Mouse (Mus musculus): ENCODE results near the gene Mettl7b. TPM values are rescaled to one million over a fixed set of nuclear protein-coding genes. Genes with fewer than 3 reads are reported as not detected.
"Not testable (repeated sequence)": the region's sequence is repeated elsewhere in the genome, so short reads cannot be mapped to it uniquely, and the experiment has no call there.

The Mettl7b gene
- not detected for total RNA-seq (2021)

- DNase-seq (ENCODE audit: low spot score in 2 of 2) = no peak
- intact Hi-C loops (cut with DNase I) = no loop called here
Observed at GRCm38 (mm10) chr10:128960590-128961584, at the start of gene Mettl7b. TSS of gene Mettl7b (minus strand) at chr10:128960988.

GRCm38 (mm10) chr10:129010288-129010841 lies 49.6 kb upstream of the Mettl7b start, which contains the start of gene Olfr763:
TSS of gene Olfr763 (plus strand) at chr10:129010791.
- DNase-seq (ENCODE audit: low spot score in 2 of 2) = no peak
- intact Hi-C loops (cut with DNase I) = no loop called here

GRCm38 (mm10) chr10:129004032-129004920 lies 43.5 kb upstream of the Mettl7b start:
- DNase-seq (ENCODE audit: low spot score in 2 of 2) = no peak
- intact Hi-C loops (cut with DNase I) = no loop called here

- intact Hi-C loops (cut with DNase I) = no loop called here
- no peak for DNase-seq (ENCODE audit: low spot score in 2 of 2)
Observed at GRCm38 (mm10) chr10:128996523-128997040, 35.8 kb upstream of the Mettl7b start.

- DNase-seq (ENCODE audit: low spot score in 2 of 2) = no peak
- intact Hi-C loops (cut with DNase I) = no loop called here
Observed at GRCm38 (mm10) chr10:128995796-128996195, 35.0 kb upstream of the Mettl7b start.

GRCm38 (mm10) chr10:128990994-128991393 lies 30.2 kb upstream of the Mettl7b start:
- intact Hi-C loops (cut with DNase I) = no loop called here
- no peak for DNase-seq (ENCODE audit: low spot score in 2 of 2)

GRCm38 (mm10) chr10:128990129-128990850 lies 29.5 kb upstream of the Mettl7b start:
- intact Hi-C loops (cut with DNase I); DNase-seq (ENCODE audit: low spot score in 2 of 2): not testable (repeated sequence)

GRCm38 (mm10) chr10:128989131-128989530 lies 28.3 kb upstream of the Mettl7b start, which contains the start of gene Olfr9:
TSS of gene Olfr9 (plus strand) at chr10:128989431.
- intact Hi-C loops (cut with DNase I); DNase-seq (ENCODE audit: low spot score in 2 of 2): not testable (repeated sequence)

- intact Hi-C loops (cut with DNase I) = no loop called here
- DNase-seq (ENCODE audit: low spot score in 2 of 2) = no peak
Observed at GRCm38 (mm10) chr10:128980644-128981365, 20.0 kb upstream of the Mettl7b start.

GRCm38 (mm10) chr10:128977522-128978114 lies 16.8 kb upstream of the Mettl7b start:
- intact Hi-C loops (cut with DNase I) = loop anchor here (5.0 kb wide), 2 partner anchors 80 to 130 kb away; no protein-coding TSS in a partner anchor
- DNase-seq (ENCODE audit: low spot score in 2 of 2) = peak; percentile 40 to 58

GRCm38 (mm10) chr10:128976395-128976794 lies 15.6 kb upstream of the Mettl7b start:
- intact Hi-C loops (cut with DNase I) = loop anchor here (5.0 kb wide), 2 partner anchors 79 to 129 kb away; no protein-coding TSS in a partner anchor

GRCm38 (mm10) chr10:128972841-128973240 lies 12.1 kb upstream of the Mettl7b start:
- DNase-seq (ENCODE audit: low spot score in 2 of 2) = no peak
- intact Hi-C loops (cut with DNase I) = no loop called here

More at GRCm38 (mm10) chr10:128976395-128976794, 15.6 kb upstream of the Mettl7b start:
- DNase-seq (ENCODE audit: low spot score in 2 of 2) = no peak

GRCm38 (mm10) chr10:128970740-128971250 lies 10.0 kb upstream of the Mettl7b start:
- intact Hi-C loops (cut with DNase I) = no loop called here
- no peak for DNase-seq (ENCODE audit: low spot score in 2 of 2)

GRCm38 (mm10) chr10:128968341-128968749 lies 7.6 kb upstream of the Mettl7b start:
- intact Hi-C loops (cut with DNase I) = no loop called here
- no peak for DNase-seq (ENCODE audit: low spot score in 2 of 2)

- intact Hi-C loops (cut with DNase I) = no loop called here
- no peak for DNase-seq (ENCODE audit: low spot score in 2 of 2)
Observed at GRCm38 (mm10) chr10:128965871-128966270, 5.1 kb upstream of the Mettl7b start.

GRCm38 (mm10) chr10:128964961-128965360 lies 4.2 kb upstream of the Mettl7b start:
- no peak for DNase-seq (ENCODE audit: low spot score in 2 of 2)
- intact Hi-C loops (cut with DNase I) = no loop called here

- no peak for DNase-seq (ENCODE audit: low spot score in 2 of 2)
- intact Hi-C loops (cut with DNase I) = no loop called here
Observed at GRCm38 (mm10) chr10:128960142-128960541, 646 bp downstream of the Mettl7b start.
